8 mouse cellular contexts compared by ENCODE assay signal in genomic region chr14:31251084-31251604, GRCm38 (mm10). TPM values are rescaled to one million over a fixed set of nuclear protein-coding genes. Genes with fewer than 3 reads are reported as not detected.
DNase-seq lines count a peak whose midpoint lies in the region; ATAC-seq lines count a peak whose summit lies in the region.

Gene Phf7 (minus strand): TSS chr14:31251317.
Gene Bap1 (plus strand): TSS chr14:31251450.

- peak; percentile 78 for ATAC-seq in inflammation-experienced regulatory T-cells, adult 6 months
- peak; percentile 92 for ATAC-seq in megakaryocyte progenitor cell, adult 5-6 weeks (replicated peaks; ENCODE audit: poor library complexity)

- intact Hi-C loops in gastrocnemius, postnatal 14 days (cut with DNase I; ENCODE audit: low total_unique reads) = loop anchor here (10.0 kb wide), 1 partner anchor 124 kb away; no protein-coding TSS in a partner anchor
- intact Hi-C loops in left cerebral cortex, postnatal 10 days (cut with DNase I) = loop anchor here (5.0 kb wide), 1 partner anchor 44 kb away; the partner anchor contains the start of gene Tnnc1

- DNase-seq in adrenal gland, adult 18-20 months (ENCODE audit: low spot score in 2 of 2) = peak; percentile 98 to 99
- DNase-seq in embryo, embryonic 10.5 days (ENCODE audit: low spot score) = peak; percentile 95
- peak; percentile 95 for DNase-seq in gastrocnemius, postnatal 14 days
- DNase-seq in left cerebral cortex, postnatal 10 days (ENCODE audit: extremely low spot score in 1 of 2, low spot score in 2 of 2) = peak; percentile 94 to 97
- DNase-seq in right cerebral cortex, postnatal 10 days (ENCODE audit: low spot score in 2 of 2) = peak; percentile 97 to 98
- DNase-seq in urinary bladder, postnatal 14 days (ENCODE audit: low spot score) = peak; percentile 94

RNA-seq across cellular contexts. Expression of gene Phf7, which starts in this region (rescaled TPM):
- 1 to 10 TPM; 5.8 to 6.7 TPM for total RNA-seq in adrenal gland, adult 18-20 months (2021)
- total RNA-seq in gastrocnemius, postnatal 14 days (2021) = 1 to 10 TPM; 5.5 to 6.3 TPM
- 10 to 100 TPM; 11.8 to 13.2 (median 13.1) TPM for polyA plus RNA-seq in inflammation-experienced regulatory T-cells, adult 6 months (2017; shearing (Covaris generic))
- 1 to 10 TPM; 5.0 to 5.3 TPM for total RNA-seq in left cerebral cortex, postnatal 10 days (2021)
- 14.9 and 16.4 TPM in 2 replicates for total RNA-seq in megakaryocyte progenitor cell, adult 5-6 weeks (2015)
- 9.0 and 11.4 TPM in 2 replicates for total RNA-seq in megakaryocyte progenitor cell, adult 5-6 weeks (2017)

RNA-seq across cellular contexts. Expression of gene Bap1, which starts in this region (rescaled TPM):
- total RNA-seq in adrenal gland, adult 18-20 months (2021) = 10 to 100 TPM; 55.9 to 69.2 TPM
- 10 to 100 TPM; 35.2 to 40.4 TPM for total RNA-seq in gastrocnemius, postnatal 14 days (2021)
- 10 to 100 TPM; 23.6 to 28.7 (median 28.3) TPM for polyA plus RNA-seq in inflammation-experienced regulatory T-cells, adult 6 months (2017; shearing (Covaris generic))
- 100 to 1,000 TPM; 125 to 130 TPM for total RNA-seq in left cerebral cortex, postnatal 10 days (2021)
- 24.9 and 27.2 TPM in 2 replicates for total RNA-seq in megakaryocyte progenitor cell, adult 5-6 weeks (2015)
- total RNA-seq in megakaryocyte progenitor cell, adult 5-6 weeks (2017) = 36.3 and 46.4 TPM in 2 replicates

Comparison
In these comparisons a context has a peak if more than half of its experiments do, and no peak if none do; other contexts are left out.
1. Peak in every context shown above with its lines: DNase-seq and ATAC-seq.